Mouse (Mus musculus) testis, adult 2 months (tissue): ENCODE measurements around the gene Ttc12.

Experiments
- CTCF ChIP-seq: fragments of 200-500 bp; IDR thresholded peaks from 2 replicates; pipeline ENCODE4 v1.5.1; 2012; ENCODE audit warnings: low read depth, mild to moderate bottlenecking, inconsistent platforms, low read length, moderate library complexity; ENCODE audit not compliant: control insufficient read depth, insufficient read depth, insufficient replicate concordance
- POLR2A ChIP-seq: fragments of 200-500 bp; IDR thresholded peaks from 2 replicates; pipeline ENCODE4 v1.6.1; 2012; ENCODE audit warnings: low read depth, mild to moderate bottlenecking, inconsistent platforms, low read length, moderate library complexity; ENCODE audit not compliant: control insufficient read depth

GRCm38 (mm10) chr9:49472126-49472525 is 13.9 kb downstream of the Ttc12 start:
- TF ChIP-seq CTCF (no peak), POLR2A (no peak)
